Mouse (Mus musculus): Measurements from ENCODE around the gene Hspb3.

The Hspb3 gene

GRCm38 (mm10) chr13:113663151-113663779, at the start of gene Hspb3:
Gene Hspb3, minus strand, starts transcription at chr13:113663676.
- DNase-seq = no peak

- DNase-seq = no peak
Observed at GRCm38 (mm10) chr13:113713186-113713585, 49.7 kb upstream of the Hspb3 start.

GRCm38 (mm10) chr13:113706183-113706582, 42.7 kb upstream of the Hspb3 start:
- DNase-seq = no peak

- DNase-seq = no peak
Observed at GRCm38 (mm10) chr13:113701185-113701584, 37.7 kb upstream of the Hspb3 start.

GRCm38 (mm10) chr13:113699928-113700327, 36.5 kb upstream of the Hspb3 start:
- no peak for DNase-seq

- DNase-seq = no peak
Observed at GRCm38 (mm10) chr13:113699415-113699873, 36.0 kb upstream of the Hspb3 start.

- peak in 1 of 2 experiments; percentile 26 for DNase-seq
Observed at GRCm38 (mm10) chr13:113696838-113697321, 33.4 kb upstream of the Hspb3 start.

- DNase-seq = peak; percentile 40 to 52
Observed at GRCm38 (mm10) chr13:113693383-113693782, 29.9 kb upstream of the Hspb3 start.

- DNase-seq = no peak
Observed at GRCm38 (mm10) chr13:113691644-113692043, 28.2 kb upstream of the Hspb3 start.

GRCm38 (mm10) chr13:113689883-113690282, 26.4 kb upstream of the Hspb3 start:
- no peak for DNase-seq

GRCm38 (mm10) chr13:113686691-113687121, 23.2 kb upstream of the Hspb3 start:
- DNase-seq = peak; percentile 42 to 63

- DNase-seq = no peak
Observed at GRCm38 (mm10) chr13:113682821-113683220, 19.3 kb upstream of the Hspb3 start.

GRCm38 (mm10) chr13:113680646-113681045, 17.2 kb upstream of the Hspb3 start:
- DNase-seq = no peak

GRCm38 (mm10) chr13:113669459-113670077, 6.1 kb upstream of the Hspb3 start:
- DNase-seq = peak; percentile 50 to 80

- no peak for DNase-seq
Observed at GRCm38 (mm10) chr13:113663883-113664282, 407 bp upstream of the Hspb3 start.

- no peak for DNase-seq
Observed at GRCm38 (mm10) chr13:113661826-113662271, 1.6 kb downstream of the Hspb3 start.

GRCm38 (mm10) chr13:113660576-113661310, 2.7 kb downstream of the Hspb3 start:
- DNase-seq = no peak

- DNase-seq = no peak
Observed at GRCm38 (mm10) chr13:113657204-113657603, 6.3 kb downstream of the Hspb3 start.

GRCm38 (mm10) chr13:113656639-113657038, 6.8 kb downstream of the Hspb3 start:
- DNase-seq = no peak

- DNase-seq = no peak
Observed at GRCm38 (mm10) chr13:113655511-113655910, 8.0 kb downstream of the Hspb3 start.

- DNase-seq = peak in 1 of 2 experiments; percentile 15
Observed at GRCm38 (mm10) chr13:113640944-113641597, 22.4 kb downstream of the Hspb3 start.

GRCm38 (mm10) chr13:113638914-113639313, 24.6 kb downstream of the Hspb3 start:
- DNase-seq = peak in 1 of 2 experiments; percentile 30

GRCm38 (mm10) chr13:113635799-113636222, 27.7 kb downstream of the Hspb3 start:
- DNase-seq = no peak
